Mouse (Mus musculus) ovary, adult 18-20 months (tissue): ENCODE measurements around the gene Gpsm1.
"Not testable (repeated sequence)": the region's sequence is repeated elsewhere in the genome, so short reads cannot be mapped to it uniquely, and the experiment has no call there.

Experiments
- DNase-seq: peaks from one replicate; pipeline ENCODE4 v3.0.0; 2022; ENCODE audit warnings: low spot score, mixed read lengths

The Gpsm1 gene

DNA sequence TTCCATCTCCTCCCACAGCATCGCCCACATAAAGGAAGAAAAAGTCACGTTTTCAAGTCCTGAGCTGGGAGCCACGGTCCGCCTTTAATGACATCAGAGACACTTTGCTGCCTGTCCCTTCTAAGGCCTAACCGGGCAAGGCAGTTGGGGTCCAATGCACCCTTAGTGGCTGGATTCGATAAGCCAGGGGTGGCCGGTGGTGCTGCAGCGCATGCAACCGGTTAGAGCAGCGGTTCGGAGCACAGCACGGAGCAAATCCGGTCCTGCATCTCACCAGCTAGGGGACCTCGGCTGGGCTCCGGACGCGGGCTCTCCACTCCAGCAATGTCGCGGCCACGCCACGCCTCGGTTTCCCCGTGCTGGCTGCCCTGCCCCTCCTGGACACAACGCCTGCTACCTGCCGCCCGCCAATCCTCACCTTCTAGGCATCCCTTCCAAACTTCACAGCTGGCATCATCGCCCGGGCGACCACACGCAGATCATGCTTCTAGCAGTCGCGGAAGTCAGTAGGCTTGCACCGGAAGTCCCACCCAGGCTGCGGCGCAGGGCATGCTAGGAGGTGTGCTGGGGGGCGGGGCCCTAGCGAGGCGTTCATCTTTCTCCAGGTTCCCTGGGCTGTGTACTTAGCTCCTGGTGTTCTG lies 64.9 kb downstream of the Gpsm1 start, which contains the start of gene Snapc4:
Gene Snapc4 (minus strand): TSS at position 523 of the 641 bp plus-strand sequence.
- peak; percentile 67 for DNase-seq

DNA sequence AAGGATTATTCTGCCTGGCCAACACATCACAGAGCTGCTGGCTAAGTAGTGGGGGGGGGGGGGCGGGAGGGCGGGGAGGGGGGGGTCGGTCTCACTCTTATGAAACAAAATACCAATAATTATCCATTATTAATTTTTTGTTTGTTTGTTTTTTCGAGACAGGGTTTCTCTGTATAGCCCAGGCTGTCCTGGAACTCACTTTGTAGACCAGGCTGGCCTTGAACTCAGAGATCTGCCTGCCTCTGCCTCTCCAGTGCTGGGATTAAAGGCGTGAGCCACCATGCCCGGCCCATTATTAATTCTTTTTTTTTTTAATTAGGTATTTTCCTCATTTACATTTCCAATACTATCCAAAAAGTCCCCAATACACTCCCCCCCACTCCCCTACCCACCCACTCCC lies 65.6 kb downstream of the Gpsm1 start:
- DNase-seq, result not testable (repeated sequence)

DNA sequence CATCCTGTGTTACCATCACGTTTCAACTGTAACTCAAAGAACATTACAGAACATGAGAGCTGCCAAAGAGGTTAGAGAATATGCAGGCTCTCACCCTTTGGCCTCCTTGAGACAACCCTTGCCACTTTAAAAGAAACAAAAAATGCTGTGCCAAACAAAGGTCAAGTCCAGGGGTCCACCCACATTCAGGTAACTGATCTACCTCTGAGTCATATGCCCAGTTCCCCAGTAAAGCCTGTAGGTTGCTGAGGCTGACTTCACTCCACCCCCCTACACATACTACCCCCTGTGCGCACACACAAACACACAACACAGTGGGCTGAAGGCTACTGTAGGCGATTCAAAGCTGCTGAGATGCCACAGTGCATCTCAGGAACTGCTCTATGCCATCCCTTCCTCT lies 72.4 kb downstream of the Gpsm1 start:
- DNase-seq, result no peak

DNA sequence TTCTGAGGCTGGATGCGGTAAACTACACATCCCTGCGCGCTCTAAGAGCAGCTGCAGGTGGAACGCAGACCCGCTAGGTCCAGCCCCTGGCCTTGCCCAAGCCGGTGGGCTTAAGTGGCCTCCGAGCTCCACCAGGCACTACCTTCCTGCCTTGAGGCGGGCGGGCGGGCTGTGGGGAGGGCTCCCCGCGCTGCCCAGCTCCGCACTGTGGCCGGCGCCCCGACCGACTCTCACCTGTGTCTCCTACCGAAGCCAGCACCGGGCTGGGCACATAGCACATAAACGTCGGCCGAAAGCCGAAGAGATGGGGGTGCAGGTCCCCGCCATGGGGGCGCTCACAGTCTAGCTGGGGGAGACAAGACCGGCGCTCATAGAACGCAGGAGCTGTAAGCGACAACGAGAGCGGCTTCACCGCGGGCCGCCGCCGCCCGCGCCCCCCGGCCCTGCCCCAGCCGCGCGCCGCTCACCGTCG lies 73.4 kb downstream of the Gpsm1 start:
- no peak for DNase-seq

DNA sequence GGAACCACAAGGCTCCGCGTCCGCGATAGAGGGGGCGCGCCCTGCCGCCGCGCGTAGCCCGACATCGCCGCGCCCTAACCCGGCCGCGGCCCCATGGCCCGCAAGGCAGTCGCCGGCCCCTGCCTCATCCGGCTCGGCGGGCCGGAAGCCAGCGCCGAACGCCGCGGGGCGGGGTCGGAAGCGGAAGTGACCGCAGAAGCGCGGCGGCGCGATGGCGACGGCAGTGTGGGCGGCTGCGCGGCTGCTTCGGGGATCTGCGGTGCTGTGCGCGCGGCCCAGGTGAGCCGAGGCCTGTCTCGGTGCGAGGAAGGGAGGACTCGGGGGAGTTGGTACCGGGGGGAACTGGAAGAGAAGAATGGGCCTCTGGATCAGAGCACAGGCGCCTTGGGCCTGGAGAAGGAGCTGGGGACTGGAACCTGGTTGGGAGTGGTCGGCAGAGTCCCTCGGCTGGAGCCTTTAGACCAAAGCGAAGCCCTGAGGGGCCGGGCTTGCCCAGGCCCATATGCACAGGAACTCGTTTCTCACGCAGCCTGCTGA lies 73.9 kb downstream of the Gpsm1 start, which contains the start of the genes Entr1 and Pmpca:
Gene Entr1 (minus strand): TSS at position 163 of the 537 bp plus-strand sequence.
Gene Pmpca (plus strand): TSS at position 186 of the 537 bp plus-strand sequence.
- peak; percentile 67 for DNase-seq

DNA sequence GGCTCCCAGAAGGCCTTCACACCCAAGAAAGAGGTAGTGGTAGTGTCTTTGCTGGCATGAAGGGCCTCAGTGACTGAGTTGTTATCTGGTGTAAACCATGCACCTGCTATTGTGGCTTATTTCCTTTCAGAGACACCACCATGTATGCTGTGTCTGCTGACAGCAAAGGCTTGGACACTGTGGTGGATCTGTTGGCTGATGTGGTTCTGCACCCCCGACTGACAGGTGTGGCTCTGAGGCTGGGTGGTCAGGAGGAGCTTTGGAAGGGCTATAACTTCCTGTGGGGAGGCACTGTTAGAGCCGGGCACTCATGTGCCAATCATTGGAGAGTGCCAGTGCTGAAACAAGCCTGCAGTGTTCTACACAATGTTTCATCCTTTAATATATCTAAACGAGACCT lies 75.6 kb downstream of the Gpsm1 start:
- no peak for DNase-seq

DNA sequence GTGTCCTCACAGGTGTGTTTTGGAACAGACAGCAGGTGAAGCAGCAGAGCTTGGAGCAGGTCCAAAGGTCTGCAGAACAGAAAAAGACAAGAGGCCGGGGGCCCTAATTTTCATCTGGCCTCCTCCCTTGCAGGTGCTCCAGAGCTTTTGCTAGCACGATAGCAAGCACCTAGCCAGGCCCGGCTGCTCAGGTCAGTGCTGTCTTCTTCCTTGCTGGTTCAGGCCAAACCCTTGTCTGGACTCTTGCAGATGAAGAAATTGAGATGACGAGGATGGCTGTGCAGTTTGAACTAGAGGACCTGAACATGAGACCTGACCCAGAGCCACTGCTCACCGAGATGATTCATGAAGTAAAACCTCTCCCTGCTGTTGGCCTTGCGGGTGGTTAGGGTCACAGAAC lies 76.3 kb downstream of the Gpsm1 start:
- DNase-seq, result no peak
